Mouse (Mus musculus) midbrain, embryonic 14.5 days (tissue): ENCODE results near the gene Akap2. TPM values are rescaled to one million over a fixed set of nuclear protein-coding genes. Genes with fewer than 3 reads are reported as not detected.
A peak's percentile ranks its signal among the peaks of the same experiment; 100 is the strongest.

Experiments
- ATAC-seq: fragments of 200-750 bp; cut with Nextera tagmentation; 2 replicates; pipeline ENCODE4 v1.8.0; 2017; ENCODE audit warnings: moderate number of reproducible peaks, moderate library complexity; ENCODE audit not compliant: low FRiP score, low TSS enrichment
- DNase-seq: peaks from one replicate; pipeline ENCODE4 v3.0.0-alpha.2; 2015
- H3K27ac ChIP-seq: fragments of 300-500 bp; sonication (generic); replicated peaks from 2 replicates; pipeline ENCODE4 v1.5.1; 2014; ENCODE audit warnings: mild to moderate bottlenecking, low read depth, low read length, moderate library complexity
- H3K27me3 ChIP-seq: fragments of 300-500 bp; sonication (generic); 2 replicates; pipeline ENCODE4 v1.6.1; 2014; ENCODE audit warnings: low read length, control low read depth, mixed read lengths; ENCODE audit not compliant: control insufficient read depth, insufficient read depth
- H3K36me3 ChIP-seq: fragments of 300-500 bp; sonication (generic); 2 replicates; pipeline ENCODE4 v1.6.1; 2014; ENCODE audit warnings: low read length, control low read depth; ENCODE audit not compliant: control insufficient read depth, insufficient read depth
- H3K4me1 ChIP-seq: fragments of 300-500 bp; sonication (generic); 2 replicates; pipeline ENCODE4 v1.6.1; 2014; ENCODE audit warnings: mild to moderate bottlenecking, antibody characterized with exemption, low read length, control low read depth; ENCODE audit not compliant: control insufficient read depth, insufficient read depth
- H3K4me2 ChIP-seq: fragments of 300-500 bp; sonication (generic); 2 replicates; pipeline ENCODE4 v1.6.1; 2014; ENCODE audit warnings: mild to moderate bottlenecking, low read length, moderate library complexity
- H3K4me3 ChIP-seq: fragments of 300-500 bp; sonication (generic); replicated peaks from 2 replicates; pipeline ENCODE4 v1.5.1; 2014; ENCODE audit warnings: low read depth, low read length
- H3K9ac ChIP-seq: fragments of 300-500 bp; sonication (generic); replicated peaks from 2 replicates; pipeline ENCODE4 v1.6.1; 2014; ENCODE audit warnings: mild to moderate bottlenecking, low read length, moderate library complexity
- H3K9me3 ChIP-seq: fragments of 300-500 bp; sonication (generic); 2 replicates; pipeline ENCODE4 v1.6.1; 2016; ENCODE audit warnings: low read length, control low read depth, mixed read lengths; ENCODE audit not compliant: control insufficient read depth
- WGBS: fragments of 180-500 bp; shearing (Covaris S2); extraction: QIAGEN DNeasy Blood & Tissue Kit; methylation state at CpG from one replicate; pipeline ENCODE4 v1.1.7; 2014; 5-methylcytosine and 5-hydroxymethylcytosine counted together
- polyA plus RNA-seq: library from polyadenylated mRNA; unstranded; fragments of >200 nt; fragmentation: Nextera tagmentation; extraction: Ambion mirVana; gene quantifications from 2 replicates; pipeline ENCODE4 v1.2.1, GENCODE M21; 2014

Akap2 gene
- polyA plus RNA-seq, 1 experiment from 2014 or later = 10.6 TPM

GRCm38 (mm10) chr4:57919494-57920423, 202.3 kb downstream of the Akap2 start:
- H3K36me3 ChIP-seq = no peaks in the 10 kb centered on the region
- no peak for DNase-seq
- no peak for ATAC-seq
- H3K9ac ChIP-seq = no peak overlapping the region
- no peaks in the 10 kb centered on the region for H3K9me3 ChIP-seq
- no peak overlapping the region for H3K27ac ChIP-seq
- no peak overlapping the region for H3K4me3 ChIP-seq
- WGBS = 13% methylated on average over 8 of the region's 8 CpGs
- H3K4me2 ChIP-seq = no peak overlapping the region
- no peaks in the 10 kb centered on the region for H3K27me3 ChIP-seq
- H3K4me1 ChIP-seq = peaks cover 7% of the 10 kb centered on the region

GRCm38 (mm10) chr4:57920522-57920921, 203.1 kb downstream of the Akap2 start:
- Histone ChIP-seq H3K4me1 (peaks cover 7% of the 10 kb centered on the region), H3K27me3 (no peaks in the 10 kb centered on the region), H3K9me3 (no peaks in the 10 kb centered on the region), H3K4me2 (no peak overlapping the region), H3K36me3 (no peaks in the 10 kb centered on the region), H3K4me3 (no peak overlapping the region), H3K27ac (no peak overlapping the region), H3K9ac (no peak overlapping the region)
- no peak for ATAC-seq
- DNase-seq = no peak
- 72% methylated on average over 1 of the region's 1 CpGs for WGBS

GRCm38 (mm10) chr4:57922171-57922570, 204.7 kb downstream of the Akap2 start:
- Histone ChIP-seq H3K27ac (no peak overlapping the region), H3K36me3 (no peaks in the 10 kb centered on the region), H3K9me3 (no peaks in the 10 kb centered on the region), H3K4me2 (no peak overlapping the region), H3K4me3 (no peak overlapping the region), H3K27me3 (no peaks in the 10 kb centered on the region), H3K9ac (no peak overlapping the region), H3K4me1 (peaks cover 7% of the 10 kb centered on the region)
- DNase-seq = peak; percentile 50
- no peak for ATAC-seq
- WGBS = 21% methylated on average over 5 of the region's 5 CpGs

GRCm38 (mm10) chr4:57924556-57925071, 207.2 kb downstream of the Akap2 start:
- no peaks in the 10 kb centered on the region for H3K36me3 ChIP-seq
- H3K9me3 ChIP-seq = no peaks in the 10 kb centered on the region
- no peak for DNase-seq
- peaks cover 7% of the 10 kb centered on the region for H3K4me1 ChIP-seq
- no peak for ATAC-seq
- H3K9ac ChIP-seq = no peak overlapping the region
- no peak overlapping the region for H3K4me2 ChIP-seq
- no peaks in the 10 kb centered on the region for H3K27me3 ChIP-seq
- H3K27ac ChIP-seq = no peak overlapping the region
- H3K4me3 ChIP-seq = no peak overlapping the region
- whole genome bisulfite sequencing = 70% methylated on average over 6 of the region's 6 CpGs

GRCm38 (mm10) chr4:57927464-57928205, 210.2 kb downstream of the Akap2 start:
- DNase-seq (peak; percentile 86), ATAC-seq (no peak; the same call in 1 of the 2 replicates)
- H3K4me2 ChIP-seq = no peak overlapping the region
- H3K9ac ChIP-seq = no peak overlapping the region
- no peaks in the 10 kb centered on the region for H3K27me3 ChIP-seq
- peaks cover under 1% of the 10 kb centered on the region; the same call in 1 of the 2 replicates for H3K4me1 ChIP-seq
- no peaks in the 10 kb centered on the region for H3K9me3 ChIP-seq
- no peak overlapping the region for H3K4me3 ChIP-seq
- no peak overlapping the region for H3K27ac ChIP-seq
- 30% methylated on average over 3 of the region's 3 CpGs for WGBS
- H3K36me3 ChIP-seq = no peaks in the 10 kb centered on the region

- ATAC-seq = no peak
- Histone ChIP-seq H3K4me3 (no peak overlapping the region), H3K9ac (no peak overlapping the region), H3K4me1 (no peaks in the 10 kb centered on the region), H3K36me3 (no peaks in the 10 kb centered on the region), H3K9me3 (no peaks in the 10 kb centered on the region), H3K27ac (no peak overlapping the region), H3K4me2 (no peak overlapping the region), H3K27me3 (no peaks in the 10 kb centered on the region)
- no peak for DNase-seq
- WGBS = 85% methylated on average over 5 of the region's 5 CpGs
Measured at GRCm38 (mm10) chr4:57930559-57931170, 213.2 kb downstream of the Akap2 start.

GRCm38 (mm10) chr4:57934181-57934580, 216.7 kb downstream of the Akap2 start:
- no peak overlapping the region for H3K9ac ChIP-seq
- no peaks in the 10 kb centered on the region for H3K36me3 ChIP-seq
- WGBS = 73% methylated on average over 5 of the region's 5 CpGs
- DNase-seq (no peak), ATAC-seq (no peak)
- no peaks in the 10 kb centered on the region for H3K4me1 ChIP-seq
- H3K4me2 ChIP-seq = no peak overlapping the region
- no peak overlapping the region for H3K4me3 ChIP-seq
- H3K27ac ChIP-seq = no peak overlapping the region
- H3K27me3 ChIP-seq = no peaks in the 10 kb centered on the region
- H3K9me3 ChIP-seq = no peaks in the 10 kb centered on the region

GRCm38 (mm10) chr4:57937292-57937691, 219.8 kb downstream of the Akap2 start:
- Histone ChIP-seq H3K27me3 (no peaks in the 10 kb centered on the region), H3K9me3 (no peaks in the 10 kb centered on the region), H3K9ac (no peak overlapping the region), H3K4me2 (no peak overlapping the region), H3K4me1 (no peaks in the 10 kb centered on the region), H3K36me3 (0 out of 2 replicates have a peak, but pooled peaks cover 1% of the 10 kb centered on the region), H3K27ac (no peak overlapping the region), H3K4me3 (no peak overlapping the region)
- no peak for ATAC-seq
- 92% methylated on average over 6 of the region's 6 CpGs for WGBS
- no peak for DNase-seq
